Mouse (Mus musculus): ENCODE measurements at regions not wholly inside any gene's neighbourhood (a gene's known extent, or its start where the extent isn't known, plus 50 kb on each side); places are given as distances from the start of the nearest gene placed in this dataset.

DNA sequence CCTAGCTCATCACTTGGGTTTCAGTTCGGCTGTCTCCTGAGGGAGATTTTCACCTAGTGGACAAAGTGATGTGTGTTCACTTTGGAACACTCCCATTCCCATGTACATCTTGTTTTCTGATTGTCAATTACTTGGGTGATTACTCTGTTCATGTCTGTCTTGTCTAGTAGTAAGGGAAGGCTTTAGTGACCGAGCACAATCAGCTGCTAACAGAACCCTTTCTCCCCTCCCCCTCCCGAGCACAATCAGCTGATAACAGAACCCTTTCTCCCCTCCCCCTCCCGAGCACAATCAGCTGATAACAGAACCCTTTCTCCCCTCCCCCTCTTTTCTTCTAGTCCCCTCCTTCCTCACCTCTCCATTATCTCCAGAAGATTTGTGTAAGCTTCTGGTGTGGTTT is 79.6 kb upstream of the Plppr4 start:
- no peak overlapping the region for H3K27ac ChIP-seq
- no peak overlapping the region for H3K4me3 ChIP-seq (replicated peaks)
- 37% methylated on average over 4 of the region's 4 CpGs for WGBS
- H3K9me3 ChIP-seq = no peaks in the 10 kb centered on the region
- H3K36me3 ChIP-seq = no peaks in the 10 kb centered on the region
- no peak overlapping the region for H3K4me2 ChIP-seq (replicated peaks)
- H3K27me3 ChIP-seq = no peaks in the 10 kb centered on the region
- H3K9ac ChIP-seq (replicated peaks) = no peak overlapping the region
- no peaks in the 10 kb centered on the region for H3K4me1 ChIP-seq (replicated peaks)
- no peak for ATAC-seq

- Histone ChIP-seq H3K9ac (replicated peaks) (no peak overlapping the region), H3K4me3 (replicated peaks) (no peak overlapping the region), H3K9me3 (no peaks in the 10 kb centered on the region), H3K27ac (no peak overlapping the region), H3K27me3 (no peaks in the 10 kb centered on the region), H3K4me1 (replicated peaks) (no peaks in the 10 kb centered on the region), H3K4me2 (replicated peaks) (no peak overlapping the region), H3K36me3 (no peaks in the 10 kb centered on the region)
- 14% methylated on average over 11 of the region's 11 CpGs for WGBS
- peak; percentile 91 for ATAC-seq
Observed at GRCm38 (mm10) chr3:117438473-117439114, 77.9 kb upstream of the Plppr4 start.

DNA sequence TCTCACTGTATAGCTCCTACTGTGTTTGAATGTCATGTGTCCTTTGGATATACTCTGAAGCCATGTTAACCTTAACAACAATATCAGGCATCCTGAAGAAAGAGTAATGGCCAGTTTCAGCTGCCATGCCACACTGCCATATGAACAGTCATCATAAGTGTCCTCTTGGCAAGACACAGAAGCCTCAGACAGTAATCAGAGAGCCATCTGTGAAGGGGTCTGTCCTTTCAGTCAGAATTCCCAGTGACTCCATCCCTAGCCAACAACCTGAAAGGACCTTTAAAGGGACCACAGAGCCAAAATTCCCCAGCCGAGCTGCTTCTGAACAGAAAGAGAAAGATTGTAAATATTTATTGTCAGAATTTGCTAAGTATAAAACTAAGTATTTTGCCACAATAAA is 63.9 kb upstream of the Plppr4 start:
- Histone ChIP-seq H3K9me3 (no peaks in the 10 kb centered on the region), H3K4me3 (replicated peaks) (no peak overlapping the region), H3K4me2 (replicated peaks) (no peak overlapping the region), H3K27ac (no peak overlapping the region), H3K36me3 (no peaks in the 10 kb centered on the region), H3K27me3 (no peaks in the 10 kb centered on the region), H3K4me1 (replicated peaks) (no peaks in the 10 kb centered on the region), H3K9ac (replicated peaks) (no peak overlapping the region)
- 81% methylated on average over 1 of the region's 1 CpGs for WGBS
- ATAC-seq = no peak

- Histone ChIP-seq H3K9me3 (no peaks in the 10 kb centered on the region), H3K4me1 (replicated peaks) (no peaks in the 10 kb centered on the region), H3K27ac (no peak overlapping the region), H3K9ac (replicated peaks) (no peak overlapping the region), H3K4me2 (replicated peaks) (no peak overlapping the region), H3K27me3 (no peaks in the 10 kb centered on the region), H3K4me3 (replicated peaks) (no peak overlapping the region), H3K36me3 (no peaks in the 10 kb centered on the region)
- ATAC-seq = no peak
- 70% methylated on average over 4 of the region's 4 CpGs for WGBS
Observed at GRCm38 (mm10) chr3:117412896-117413747, 52.4 kb upstream of the Plppr4 start.
